Mouse (Mus musculus): ENCODE results near the gene Prkag3. TPM values are rescaled to one million over a fixed set of nuclear protein-coding genes. Genes with fewer than 3 reads are reported as not detected.
A peak's percentile ranks its signal among the peaks of the same experiment; 100 is the strongest.

The Prkag3 gene
- polyA plus RNA-seq, 1 experiment: 24.6 TPM

DNA sequence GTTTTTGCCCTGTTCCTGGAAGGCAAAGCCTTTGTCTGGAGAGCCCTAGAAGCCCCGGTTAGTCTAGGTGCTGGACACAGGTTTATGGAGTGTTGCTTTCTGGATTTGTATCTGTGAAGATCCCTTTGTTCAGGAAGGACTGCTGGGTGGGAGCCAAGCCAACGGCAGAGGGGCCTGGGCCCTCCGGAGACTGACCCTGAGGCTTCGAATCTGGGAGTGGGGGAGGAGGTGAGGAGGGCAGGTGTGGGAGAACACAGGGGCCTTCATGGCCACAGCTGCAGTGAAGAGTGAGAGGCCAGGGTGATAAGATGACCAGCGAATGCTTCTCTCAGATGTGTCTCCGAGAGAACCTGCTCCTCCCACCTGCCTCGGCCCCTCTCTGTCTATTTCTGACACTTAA is 25.0 kb upstream of the Prkag3 start:
- Histone ChIP-seq H3K36me3 (ENCODE audit: control insufficient read depth, insufficient read depth) (no peaks in the 10 kb centered on the region), H3K27me3 (ENCODE audit: control insufficient read depth, insufficient read depth, insufficient read length) (peaks cover 20% of the 10 kb centered on the region), H3K79me2 (ENCODE audit: control insufficient read depth, insufficient read depth) (no peaks in the 10 kb centered on the region), H3K4me2 (ENCODE audit: low read depth) (no peak overlapping the region), H3ac (ENCODE audit: control insufficient read depth, insufficient read length) (no peak overlapping the region), H3K4me3 (no peak overlapping the region)
- TF ChIP-seq USF1 (IDR thresholded peaks at IDR 0.05; ENCODE audit: low read depth) (no peak), MYOG (IDR thresholded peaks at IDR 0.05; ENCODE audit: control insufficient read depth in 1 of 3, insufficient read depth in 1 of 3, insufficient read length in 2 of 3, low read depth in 2 of 3) (no peak), MAX (IDR thresholded peaks at IDR 0.05; ENCODE audit: low read depth) (no peak), MYOD1 (IDR thresholded peaks at IDR 0.05; ENCODE audit: control insufficient read depth in 1 of 3, insufficient read length in 2 of 3, low read depth in 2 of 3) (no peak), REST (IDR thresholded peaks at IDR 0.05; ENCODE audit: insufficient read depth, insufficient read length) (no peak), TCF3 (IDR thresholded peaks at IDR 0.05; ENCODE audit: insufficient read length, low read depth) (no peak), CEBPB (IDR thresholded peaks at IDR 0.05; ENCODE audit: insufficient read depth, poor library complexity, severe bottlenecking) (no peak), POLR2A (IDR thresholded peaks at IDR 0.05; ENCODE audit: insufficient read length, low read depth) (no peak), E2F4 (IDR thresholded peaks at IDR 0.05; ENCODE audit: insufficient read depth) (no peak), SRF (IDR thresholded peaks at IDR 0.05; ENCODE audit: control insufficient read depth, insufficient read length, low read depth) (no peak), TCF12 (IDR thresholded peaks at IDR 0.05; ENCODE audit: insufficient read depth, poor library complexity, severe bottlenecking) (no peak), POLR2AphosphoS2 (IDR thresholded peaks at IDR 0.05; ENCODE audit: insufficient read length, low read depth) (no peak)

DNA sequence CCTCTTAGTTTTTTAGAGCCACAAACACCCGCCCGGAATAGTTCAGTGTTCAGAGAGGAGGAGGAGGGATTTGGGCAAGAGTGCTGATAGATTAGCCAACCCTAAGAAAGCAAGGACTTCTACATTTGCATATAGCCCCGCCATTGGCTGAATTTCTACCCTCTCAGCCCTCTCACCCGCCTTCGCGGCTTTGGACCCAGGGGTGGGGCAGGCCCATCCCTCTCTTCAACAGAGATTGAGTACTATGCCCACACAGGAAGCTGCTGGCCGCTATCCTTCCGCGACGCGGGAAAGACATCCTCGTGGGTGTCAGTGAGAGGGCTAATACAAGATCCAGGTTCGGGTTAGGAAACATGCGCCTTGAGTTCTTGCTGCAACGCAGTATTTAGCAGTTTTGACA is 24.1 kb upstream of the Prkag3 start:
- no peaks in the 10 kb centered on the region for H3K36me3 ChIP-seq (ENCODE audit: control insufficient read depth, insufficient read depth)
- no peak overlapping the region for H3ac ChIP-seq (ENCODE audit: control insufficient read depth, insufficient read length)
- peak overlapping the region; percentile 94 for H3K4me2 ChIP-seq (ENCODE audit: low read depth)
- peak overlapping the region; percentile 16 for H3K4me3 ChIP-seq
- H3K27me3 ChIP-seq (ENCODE audit: control insufficient read depth, insufficient read depth, insufficient read length): peaks cover 20% of the 10 kb centered on the region
- TF ChIP-seq E2F4 (IDR thresholded peaks at IDR 0.05; ENCODE audit: insufficient read depth): peak; percentile 20
- no peak for TF ChIP-seq TCF12 (IDR thresholded peaks at IDR 0.05; ENCODE audit: insufficient read depth, poor library complexity, severe bottlenecking)
- no peaks in the 10 kb centered on the region for H3K79me2 ChIP-seq (ENCODE audit: control insufficient read depth, insufficient read depth)

DNA sequence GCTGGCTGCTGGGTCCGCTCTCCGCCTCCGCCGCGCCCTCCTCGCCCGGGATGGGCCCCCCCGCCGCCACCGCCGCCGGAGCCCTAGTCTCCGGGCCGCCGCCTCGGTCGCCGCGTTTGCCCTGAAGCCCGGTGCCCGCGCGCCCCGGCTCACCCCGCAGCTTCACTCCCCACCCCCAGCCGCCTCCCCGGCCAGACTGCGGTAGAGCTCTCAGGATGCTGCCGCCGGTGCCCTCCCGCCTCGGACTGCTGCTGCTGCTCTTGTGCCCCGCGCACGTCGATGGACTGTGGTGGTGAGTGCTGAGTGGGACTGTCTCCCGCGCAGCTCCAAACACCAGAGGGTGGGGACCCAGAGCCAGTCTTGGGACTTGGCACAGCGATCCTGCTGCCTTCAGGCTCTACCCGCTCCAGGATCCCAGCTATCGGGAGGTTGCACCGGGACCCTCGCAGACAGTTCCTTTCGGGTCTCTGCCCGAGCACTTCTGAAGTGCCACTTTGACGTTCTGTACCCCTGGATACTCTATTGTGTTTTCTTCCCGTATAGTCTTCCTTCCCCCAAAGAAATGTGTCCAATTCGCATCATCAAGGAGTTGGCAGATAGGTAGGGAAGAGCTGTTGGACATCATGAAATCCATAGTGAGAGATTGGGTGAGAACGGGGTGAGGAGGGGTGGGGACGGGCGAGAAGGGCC is 23.1 kb upstream of the Prkag3 start:
- Histone ChIP-seq H3K79me2 (ENCODE audit: control insufficient read depth, insufficient read depth) (no peaks in the 10 kb centered on the region), H3ac (ENCODE audit: control insufficient read depth, insufficient read length) (peak overlapping the region; percentile 10), H3K4me3 (peak overlapping the region; percentile 16), H3K4me2 (ENCODE audit: low read depth) (peak overlapping the region; percentile 94), H3K27me3 (ENCODE audit: control insufficient read depth, insufficient read depth, insufficient read length) (peaks cover 20% of the 10 kb centered on the region), H3K36me3 (ENCODE audit: control insufficient read depth, insufficient read depth) (no peaks in the 10 kb centered on the region)
- TF ChIP-seq MYOG (IDR thresholded peaks at IDR 0.05; ENCODE audit: control insufficient read depth in 1 of 3, insufficient read depth in 1 of 3, insufficient read length in 2 of 3, low read depth in 2 of 3) (peak in 1 of 3 experiments; percentile 17), TCF12 (IDR thresholded peaks at IDR 0.05; ENCODE audit: insufficient read depth, poor library complexity, severe bottlenecking) (no peak)

DNA sequence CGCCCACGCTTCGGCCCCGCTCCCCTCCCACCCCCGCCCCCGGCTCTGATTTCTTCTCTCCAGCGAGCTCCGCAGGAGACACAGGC is 22.7 kb upstream of the Prkag3 start, which contains the start of gene Wnt6:
Gene Wnt6, plus strand, starts transcription at position 48 of the 86 bp plus-strand sequence.
- H3K4me3 ChIP-seq: peak within 1 kb of the TSS; percentile 16
- H3K4me2 ChIP-seq (ENCODE audit: low read depth): peak within 1 kb of the TSS; percentile 94
- no peaks in the 10 kb centered on the region for H3K36me3 ChIP-seq (ENCODE audit: control insufficient read depth, insufficient read depth)
- TF ChIP-seq MYOG (IDR thresholded peaks at IDR 0.05; ENCODE audit: control insufficient read depth in 1 of 3, insufficient read depth in 1 of 3, insufficient read length in 2 of 3, low read depth in 2 of 3) (no peak), TCF3 (IDR thresholded peaks at IDR 0.05; ENCODE audit: insufficient read length, low read depth) (no peak), E2F4 (IDR thresholded peaks at IDR 0.05; ENCODE audit: insufficient read depth) (no peak), SRF (IDR thresholded peaks at IDR 0.05; ENCODE audit: control insufficient read depth, insufficient read length, low read depth) (no peak), REST (IDR thresholded peaks at IDR 0.05; ENCODE audit: insufficient read depth, insufficient read length) (no peak), POLR2AphosphoS2 (IDR thresholded peaks at IDR 0.05; ENCODE audit: insufficient read length, low read depth) (no peak), MYOD1 (IDR thresholded peaks at IDR 0.05; ENCODE audit: control insufficient read depth in 1 of 3, insufficient read length in 2 of 3, low read depth in 2 of 3) (no peak), MAX (IDR thresholded peaks at IDR 0.05; ENCODE audit: low read depth) (no peak), USF1 (IDR thresholded peaks at IDR 0.05; ENCODE audit: low read depth) (no peak), CEBPB (IDR thresholded peaks at IDR 0.05; ENCODE audit: insufficient read depth, poor library complexity, severe bottlenecking) (no peak), POLR2A (IDR thresholded peaks at IDR 0.05; ENCODE audit: insufficient read length, low read depth) (no peak), TCF12 (IDR thresholded peaks at IDR 0.05; ENCODE audit: insufficient read depth, poor library complexity, severe bottlenecking) (no peak)
- peaks cover 20% of the 10 kb centered on the region for H3K27me3 ChIP-seq (ENCODE audit: control insufficient read depth, insufficient read depth, insufficient read length)
- H3ac ChIP-seq (ENCODE audit: control insufficient read depth, insufficient read length): peak within 1 kb of the TSS; percentile 10
- no peaks in the 10 kb centered on the region for H3K79me2 ChIP-seq (ENCODE audit: control insufficient read depth, insufficient read depth)

DNA sequence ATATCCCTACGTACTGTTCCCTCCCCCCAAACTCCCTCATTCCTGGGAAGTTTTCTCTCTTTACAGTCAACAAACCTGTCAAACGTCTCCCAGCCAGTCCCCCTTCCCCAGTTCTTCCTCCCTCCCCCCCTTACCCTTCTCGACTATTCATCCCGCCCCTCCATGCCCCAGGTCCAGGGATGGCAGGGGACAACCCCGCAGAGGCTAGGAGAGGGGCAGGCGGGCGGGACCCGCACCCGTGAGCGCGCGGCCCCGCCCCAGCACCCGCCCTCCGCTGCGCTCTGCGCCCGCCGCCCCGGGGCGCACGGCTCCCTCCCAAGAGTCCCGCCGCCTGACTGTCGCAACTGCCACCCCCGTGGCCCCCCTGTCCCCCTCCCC is 22.4 kb upstream of the Prkag3 start:
- H3K79me2 ChIP-seq (ENCODE audit: control insufficient read depth, insufficient read depth): no peaks in the 10 kb centered on the region
- peak overlapping the region; percentile 16 for H3K4me3 ChIP-seq
- no peaks in the 10 kb centered on the region for H3K36me3 ChIP-seq (ENCODE audit: control insufficient read depth, insufficient read depth)
- H3K4me2 ChIP-seq (ENCODE audit: low read depth): peak overlapping the region; percentile 52
- peak overlapping the region; percentile 10 for H3ac ChIP-seq (ENCODE audit: control insufficient read depth, insufficient read length)
- H3K27me3 ChIP-seq (ENCODE audit: control insufficient read depth, insufficient read depth, insufficient read length): peaks cover 20% of the 10 kb centered on the region
- TF ChIP-seq MYOG (IDR thresholded peaks at IDR 0.05; ENCODE audit: control insufficient read depth in 1 of 3, insufficient read depth in 1 of 3, insufficient read length in 2 of 3, low read depth in 2 of 3): no peak
- TF ChIP-seq E2F4 (IDR thresholded peaks at IDR 0.05; ENCODE audit: insufficient read depth): no peak
- no peak for TF ChIP-seq TCF3 (IDR thresholded peaks at IDR 0.05; ENCODE audit: insufficient read length, low read depth)
- TF ChIP-seq USF1 (IDR thresholded peaks at IDR 0.05; ENCODE audit: low read depth): no peak
- TF ChIP-seq SRF (IDR thresholded peaks at IDR 0.05; ENCODE audit: control insufficient read depth, insufficient read length, low read depth): no peak
- no peak for TF ChIP-seq REST (IDR thresholded peaks at IDR 0.05; ENCODE audit: insufficient read depth, insufficient read length)
- no peak for TF ChIP-seq POLR2A (IDR thresholded peaks at IDR 0.05; ENCODE audit: insufficient read length, low read depth)
- no peak for TF ChIP-seq TCF12 (IDR thresholded peaks at IDR 0.05; ENCODE audit: insufficient read depth, poor library complexity, severe bottlenecking)
- no peak for TF ChIP-seq MAX (IDR thresholded peaks at IDR 0.05; ENCODE audit: low read depth)
- no peak for TF ChIP-seq POLR2AphosphoS2 (IDR thresholded peaks at IDR 0.05; ENCODE audit: insufficient read length, low read depth)
- no peak for TF ChIP-seq CEBPB (IDR thresholded peaks at IDR 0.05; ENCODE audit: insufficient read depth, poor library complexity, severe bottlenecking)
- no peak for TF ChIP-seq MYOD1 (IDR thresholded peaks at IDR 0.05; ENCODE audit: control insufficient read depth in 1 of 3, insufficient read length in 2 of 3, low read depth in 2 of 3)
